Mouse (Mus musculus): ENCODE results near the gene Ccnb3. TPM values are rescaled to one million over a fixed set of nuclear protein-coding genes. Genes with fewer than 3 reads are reported as not detected.

Ccnb3 gene
- polyA plus RNA-seq (2012; fragmentation: generic; extraction: Trizol) = not detected

DNA sequence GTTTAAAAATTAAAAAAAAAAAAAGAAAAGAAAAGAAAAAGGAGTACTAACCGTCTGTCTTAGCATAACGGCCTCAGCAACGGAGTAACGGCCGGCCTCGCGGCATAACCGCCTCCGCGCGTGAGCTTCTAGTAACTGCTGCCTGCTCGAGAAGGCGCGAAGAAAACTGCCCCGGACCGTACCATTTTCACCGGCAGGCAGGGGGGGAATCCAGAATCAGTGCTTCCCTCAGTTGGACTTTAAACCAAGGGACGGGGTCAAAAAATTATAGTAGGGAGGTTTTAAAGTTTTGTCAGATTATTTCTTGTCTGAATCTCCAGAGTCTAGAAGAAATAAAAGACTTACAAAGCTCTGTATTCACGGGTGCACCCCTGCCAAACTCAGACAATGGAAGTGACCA, at the start of gene Ccnb3:
Gene Ccnb3 (minus strand): TSS at position 101 of the 400 bp plus-strand sequence.

DNA sequence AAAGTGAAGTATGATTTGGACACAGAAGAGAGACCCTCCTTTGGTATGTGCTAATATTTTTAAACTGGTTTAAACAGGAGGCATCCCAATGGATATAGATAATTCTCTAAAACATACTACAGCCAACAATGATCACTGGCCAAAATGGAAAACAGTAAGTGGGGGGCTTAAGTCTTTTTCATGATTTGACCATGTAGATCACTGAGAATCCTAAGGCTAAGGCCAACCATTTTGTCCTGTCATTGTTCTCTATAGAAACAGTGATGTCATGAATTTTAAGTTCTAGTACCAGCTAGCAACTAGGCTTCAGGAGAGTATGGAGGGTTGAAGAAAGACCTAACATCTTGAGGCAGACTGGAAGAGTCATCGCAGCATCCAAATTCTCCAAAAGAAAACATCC, 25.8 kb upstream of the Ccnb3 start, which contains the start of gene Akap4:
Gene Akap4 (plus strand): TSS at position 301 of the 400 bp plus-strand sequence.

Other genes starting within 250 kb of the Ccnb3 start
- not detected for gene Akap4, start 25.9 kb upstream of the Ccnb3 start, polyA plus RNA-seq (2012; fragmentation: generic; extraction: Trizol)

Measured in C3H10T1/2 (cell line).